9 mouse cellular contexts compared by ENCODE assay signal in the genomic region with DNA sequence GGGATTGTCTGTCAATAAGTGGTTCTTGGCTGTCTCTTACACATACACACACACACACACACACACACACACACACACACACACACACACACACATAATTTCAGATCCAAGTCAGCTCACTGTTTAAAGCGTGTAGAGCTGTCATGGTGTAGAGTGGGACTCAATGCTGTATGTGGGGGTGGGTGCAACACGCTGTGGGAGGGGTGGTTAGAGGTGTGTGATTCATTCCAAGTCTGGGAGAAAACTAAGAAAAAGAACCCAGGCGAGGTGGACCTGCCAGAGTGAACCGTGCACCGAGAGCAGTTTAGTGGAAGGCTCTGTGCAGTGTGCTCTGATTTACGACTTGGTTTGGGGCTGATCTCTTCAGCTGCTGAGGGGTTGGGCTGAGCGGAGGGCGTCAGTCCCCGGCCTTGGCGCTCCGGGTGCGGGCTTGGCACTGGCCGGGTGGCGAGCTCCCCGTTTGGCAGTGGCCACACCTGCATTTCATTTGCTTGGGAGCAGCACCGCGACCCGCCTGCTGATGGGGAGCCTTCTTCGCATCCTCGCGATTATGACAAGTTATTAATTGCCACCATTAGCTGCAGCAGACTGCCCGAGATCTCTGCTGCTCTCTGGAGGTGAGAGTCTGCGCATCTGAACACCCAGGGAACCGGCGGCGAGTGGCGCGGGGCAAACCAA.
DNase-seq lines count a peak whose midpoint lies in the region; ATAC-seq and TF ChIP-seq lines count a peak whose summit lies in the region.
"Had no signal": no experiment of that assay in that cellular context is flagged by ENCODE, and none has a peak within 500 bp of the region (broad histone marks: within the 10 kb centered on the region; RNA-seq: fewer than 3 reads in every experiment).

No protein-coding gene starts in this region.

- no peaks in the 10 kb centered on the region for H3K36me3 ChIP-seq in ES-Bruce4 (ENCODE audit: control insufficient read depth, insufficient read depth, low read length, poor library complexity, severe bottlenecking)
- H3K36me3 ChIP-seq in forebrain, embryonic 12.5 days (replicated peaks): no peaks in the 10 kb centered on the region
- H3K36me3 ChIP-seq in midbrain, postnatal 0 days (ENCODE audit: insufficient read depth, low read length): no peaks in the 10 kb centered on the region

- intact Hi-C loops in gastrocnemius, adult 2 months (cut with DNase I): no loop called here
- intact Hi-C loops in gastrocnemius, postnatal 36 days (cut with DNase I): no loop called here

- no peak for ATAC-seq in forebrain, embryonic 12.5 days (ENCODE audit: low FRiP score)
- peak; percentile 49 for ATAC-seq in midbrain, postnatal 0 days (ENCODE audit: low FRiP score)
- no peak for ATAC-seq in erythroblast, adult 5-6 weeks (replicated peaks; ENCODE audit: low FRiP score, poor library complexity, severe bottlenecking)

- 62% methylated on average over 27 of the region's 28 CpGs for WGBS in forebrain, embryonic 12.5 days
- WGBS in midbrain, postnatal 0 days: 48% methylated on average over 28 of the region's 28 CpGs

- H3K9me3 ChIP-seq in ES-Bruce4 (replicated peaks; ENCODE audit: control insufficient read depth, insufficient read depth, low read length, poor library complexity, severe bottlenecking): no peaks in the 10 kb centered on the region
- no peaks in the 10 kb centered on the region for H3K9me3 ChIP-seq in forebrain, embryonic 12.5 days
- H3K9me3 ChIP-seq in midbrain, postnatal 0 days (ENCODE audit: low read length): no peaks in the 10 kb centered on the region

- TF ChIP-seq POLR2A in ES-Bruce4 (IDR thresholded peaks at IDR 0.05; ENCODE audit: insufficient read depth, low read length): no peak

- peak overlapping the region; percentile 44 for H3K4me2 ChIP-seq in forebrain, embryonic 12.5 days
- H3K4me2 ChIP-seq in midbrain, postnatal 0 days (ENCODE audit: low read depth, low read length, poor library complexity, severe bottlenecking): peak overlapping the region; percentile 42

- no peak overlapping the region for H3K27ac ChIP-seq in gastrocnemius, adult 2 months
- H3K27ac ChIP-seq in ES-Bruce4 (ENCODE audit: insufficient read depth, low read length): no peak overlapping the region
- H3K27ac ChIP-seq in forebrain, embryonic 12.5 days: no peak overlapping the region
- no peak overlapping the region for H3K27ac ChIP-seq in midbrain, postnatal 0 days (ENCODE audit: low read depth, low read length)

- peak overlapping the region; percentile 43 for H3K4me3 ChIP-seq in gastrocnemius, adult 2 months
- peak overlapping the region; percentile 66 for H3K4me3 ChIP-seq in ES-Bruce4 (ENCODE audit: low read depth, low read length)
- peak overlapping the region; percentile 28 for H3K4me3 ChIP-seq in forebrain, embryonic 12.5 days (replicated peaks)
- peak overlapping the region; percentile 20; the same call in 1 of the 2 replicates for H3K4me3 ChIP-seq in midbrain, postnatal 0 days (ENCODE audit: low read depth, low read length)
- H3K4me3 ChIP-seq: erythroblast, embryonic 14.5 days had no signal

- 0 out of 2 replicates have a peak overlapping the region, but pooled peaks have one; percentile 14 for H3K9ac ChIP-seq in ES-Bruce4 (ENCODE audit: low read depth, poor library complexity, severe bottlenecking)
- no peak overlapping the region for H3K9ac ChIP-seq in forebrain, embryonic 12.5 days
- peak overlapping the region; percentile 25; the same call in 1 of the 2 replicates for H3K9ac ChIP-seq in midbrain, postnatal 0 days (replicated peaks; ENCODE audit: low read length, poor library complexity, severe bottlenecking)

- DNase-seq in gastrocnemius, adult 2 months: peak; percentile 19
- DNase-seq in gastrocnemius, postnatal 36 days: no peak
- DNase-seq in kidney, postnatal 10 days: peak; percentile 11
- DNase-seq in midbrain, postnatal 0 days (ENCODE audit: low spot score): peak; percentile 29
- DNase-seq in cerebellum, adult 8-10 months: no peak

- H3K27me3 ChIP-seq in ES-Bruce4 (ENCODE audit: control insufficient read depth, insufficient read depth, low read length, poor library complexity, severe bottlenecking): no peaks in the 10 kb centered on the region
- H3K27me3 ChIP-seq in forebrain, embryonic 12.5 days: peaks cover 26% of the 10 kb centered on the region; the same call in 1 of the 2 replicates
- no peaks in the 10 kb centered on the region; the same call in 1 of the 2 replicates for H3K27me3 ChIP-seq in midbrain, postnatal 0 days (ENCODE audit: insufficient read depth, low read length)

- TF ChIP-seq CTCF in gastrocnemius, adult 2 months (IDR thresholded peaks at IDR 0.05): peak; percentile 8; the same call in 1 of the 2 replicates
- TF ChIP-seq CTCF in ES-Bruce4 (IDR thresholded peaks at IDR 0.05; ENCODE audit: low read depth, low read length): no peak
- peak; percentile 53 for TF ChIP-seq CTCF in midbrain, postnatal 0 days (IDR thresholded peaks at IDR 0.05)

- no peak for TF ChIP-seq EP300 in ES-Bruce4 (IDR thresholded peaks at IDR 0.05; ENCODE audit: insufficient read depth, low read depth, low read length)

- no peaks in the 10 kb centered on the region for H3K4me1 ChIP-seq in ES-Bruce4 (ENCODE audit: control insufficient read depth, insufficient read depth, low read length)
- H3K4me1 ChIP-seq in forebrain, embryonic 12.5 days: no peaks in the 10 kb centered on the region; the same call in 1 of the 2 replicates
- no peaks in the 10 kb centered on the region for H3K4me1 ChIP-seq in midbrain, postnatal 0 days (ENCODE audit: insufficient read depth, low read length)

Comparison
In these comparisons a context has a peak if more than half of its experiments do, and no peak if none do; other contexts are left out.
1. DNase-seq: peak in gastrocnemius, adult 2 months (single experiment), kidney, postnatal 10 days (single experiment) and midbrain, postnatal 0 days (single experiment); none in gastrocnemius, postnatal 36 days (0 of 2) and cerebellum, adult 8-10 months (single experiment).
2. Peak in every context shown above with its lines, with median percentiles within 50 percentile points of each other: H3K4me3 ChIP-seq.